ENCODE assay signal across 10 mouse cellular contexts in genomic region chr12:15809657-15810056, GRCm38 (mm10). TPM values are rescaled to one million over a fixed set of nuclear protein-coding genes. Genes with fewer than 3 reads are reported as not detected.
A peak's percentile ranks its signal among the peaks of the same experiment; 100 is the strongest.
DNase-seq lines count a peak whose midpoint lies in the region; ATAC-seq lines count a peak whose summit lies in the region.
"Had no signal": no experiment of that assay in that cellular context is flagged by ENCODE, and none has a peak within 500 bp of the region (broad histone marks: within the 10 kb centered on the region; RNA-seq: fewer than 3 reads in every experiment).

No protein-coding gene starts in this region.

- H3K9me3 ChIP-seq in forebrain, embryonic 12.5 days: no peaks in the 10 kb centered on the region
- H3K9me3 ChIP-seq in forebrain, embryonic 11.5 days (ENCODE audit: control insufficient read depth, low read length): no peaks in the 10 kb centered on the region
- H3K9me3 ChIP-seq in neural tube, embryonic 12.5 days: no peaks in the 10 kb centered on the region
- H3K9me3 ChIP-seq in hindbrain, embryonic 12.5 days (replicated peaks): no peaks in the 10 kb centered on the region

- peak overlapping the region; percentile 9; the same call in 1 of the 2 replicates for H3K4me2 ChIP-seq in forebrain, embryonic 12.5 days
- H3K4me2 ChIP-seq in forebrain, embryonic 11.5 days (ENCODE audit: low read depth, low read length, severe bottlenecking): no peak overlapping the region
- peak overlapping the region; percentile 38; the same call in 1 of the 2 replicates for H3K4me2 ChIP-seq in neural tube, embryonic 12.5 days (replicated peaks)
- peak overlapping the region; percentile 38 for H3K4me2 ChIP-seq in hindbrain, embryonic 12.5 days (replicated peaks)

- H3K4me1 ChIP-seq in forebrain, embryonic 12.5 days: peaks cover 50% of the 10 kb centered on the region
- H3K4me1 ChIP-seq in forebrain, embryonic 11.5 days (replicated peaks; ENCODE audit: control insufficient read depth, insufficient read depth, low read length): peaks cover 14% of the 10 kb centered on the region
- H3K4me1 ChIP-seq in neural tube, embryonic 12.5 days: peaks cover 42% of the 10 kb centered on the region
- peaks cover 50% of the 10 kb centered on the region for H3K4me1 ChIP-seq in hindbrain, embryonic 12.5 days

- peaks cover 53% of the 10 kb centered on the region for H3K36me3 ChIP-seq in forebrain, embryonic 12.5 days (replicated peaks)
- peaks cover 2% of the 10 kb centered on the region for H3K36me3 ChIP-seq in forebrain, embryonic 11.5 days (ENCODE audit: control insufficient read depth, insufficient read depth, low read length)
- H3K36me3 ChIP-seq in neural tube, embryonic 12.5 days: peaks cover 51% of the 10 kb centered on the region
- peaks cover 47% of the 10 kb centered on the region for H3K36me3 ChIP-seq in hindbrain, embryonic 12.5 days

- DNase-seq in forebrain, embryonic 11.5 days (ENCODE audit: low spot score): no peak
- no peak for DNase-seq in neural tube, embryonic 10.5 days (ENCODE audit: extremely low spot score, low spot score)
- DNase-seq in naive thymus-derived CD4-positive, alpha-beta T cell, adult 2 months (ENCODE audit: low read depth): peak; percentile 50
- DNase-seq in urinary bladder, adult 18-20 months (ENCODE audit: low spot score in 2 of 2): no peak
- no peak for DNase-seq in adrenal gland, adult 18-20 months (ENCODE audit: low spot score in 2 of 2)

- H3K4me3 ChIP-seq in forebrain, embryonic 12.5 days (replicated peaks): no peak overlapping the region
- no peak overlapping the region for H3K4me3 ChIP-seq in forebrain, embryonic 11.5 days (ENCODE audit: low read depth, low read length)
- H3K4me3 ChIP-seq in neural tube, embryonic 12.5 days: no peak overlapping the region
- peak overlapping the region; percentile 14; the same call in 1 of the 2 replicates for H3K4me3 ChIP-seq in hindbrain, embryonic 12.5 days

- WGBS in forebrain, embryonic 12.5 days: 73% methylated on average over 7 of the region's 7 CpGs
- WGBS in forebrain, embryonic 11.5 days: 74% methylated on average over 7 of the region's 7 CpGs
- 82% methylated on average over 7 of the region's 7 CpGs for WGBS in neural tube, embryonic 12.5 days
- WGBS in hindbrain, embryonic 12.5 days: 69% methylated on average over 7 of the region's 7 CpGs

- H3K9ac ChIP-seq in forebrain, embryonic 12.5 days: no peak overlapping the region
- no peak overlapping the region for H3K9ac ChIP-seq in forebrain, embryonic 11.5 days (ENCODE audit: low read length)
- H3K9ac ChIP-seq in neural tube, embryonic 12.5 days: no peak overlapping the region
- H3K9ac ChIP-seq in hindbrain, embryonic 12.5 days: peak overlapping the region; percentile 32
- H3K9ac ChIP-seq: liver, embryonic 14.5 days had no signal

- no peak for ATAC-seq in forebrain, embryonic 12.5 days (ENCODE audit: low FRiP score)
- no peak for ATAC-seq in forebrain, embryonic 11.5 days (replicated peaks; ENCODE audit: low FRiP score)
- ATAC-seq in neural tube, embryonic 12.5 days (ENCODE audit: low FRiP score, low read depth): no peak
- ATAC-seq in hindbrain, embryonic 12.5 days (ENCODE audit: low FRiP score): no peak

- no peaks in the 10 kb centered on the region for H3K27me3 ChIP-seq in forebrain, embryonic 12.5 days
- H3K27me3 ChIP-seq in forebrain, embryonic 11.5 days (ENCODE audit: control insufficient read depth, insufficient read depth, low read length): no peaks in the 10 kb centered on the region
- no peaks in the 10 kb centered on the region for H3K27me3 ChIP-seq in neural tube, embryonic 12.5 days (replicated peaks)
- H3K27me3 ChIP-seq in hindbrain, embryonic 12.5 days: no peaks in the 10 kb centered on the region

- no peak overlapping the region for H3K27ac ChIP-seq in forebrain, embryonic 12.5 days
- no peak overlapping the region for H3K27ac ChIP-seq in forebrain, embryonic 11.5 days (ENCODE audit: low read depth, low read length)
- H3K27ac ChIP-seq in neural tube, embryonic 12.5 days: no peak overlapping the region
- peak overlapping the region; percentile 17; the same call in 1 of the 2 replicates for H3K27ac ChIP-seq in hindbrain, embryonic 12.5 days
- H3K27ac ChIP-seq: liver, embryonic 14.5 days; stomach, postnatal 0 days had no signal

RNA-seq across cellular contexts. Expression of gene Trib2, which starts 7.1 kb away (rescaled TPM):
- 81.1 and 92.2 TPM in 2 replicates for polyA plus RNA-seq in forebrain, embryonic 12.5 days (2016; fragmentation: Nextera tagmentation; extraction: Ambion mirVana)
- 57.4 and 59.5 TPM in 2 replicates for polyA plus RNA-seq in forebrain, embryonic 11.5 days (2014; fragmentation: Nextera tagmentation; extraction: Ambion mirVana)
- 101 and 104 TPM in 2 replicates for polyA plus RNA-seq in neural tube, embryonic 12.5 days (2016; fragmentation: Nextera tagmentation; extraction: Ambion mirVana)
- 107 and 117 TPM in 2 replicates for polyA plus RNA-seq in hindbrain, embryonic 12.5 days (2016; fragmentation: Nextera tagmentation; extraction: Ambion mirVana)
- total RNA-seq in adrenal gland, adult 18-20 months (2021): 10 to 100 TPM; 11.4 to 14.7 TPM
